Mouse (Mus musculus) liver, embryonic 12.5 days (tissue): ENCODE data around the gene Cttn. TPM values are rescaled to one million over a fixed set of nuclear protein-coding genes. Genes with fewer than 3 reads are reported as not detected.

Experiments
- ATAC-seq: fragments of 200-750 bp; cut with Nextera tagmentation; 2 replicates; pipeline ENCODE4 v1.8.0; 2017; ENCODE audit warnings: moderate number of reproducible peaks, mild to moderate bottlenecking, moderate library complexity
- H3K27ac ChIP-seq: fragments of 300-500 bp; sonication (generic); 2 replicates; pipeline ENCODE4 v1.5.1; 2016; ENCODE audit warnings: mild to moderate bottlenecking
- H3K27me3 ChIP-seq: fragments of 300-500 bp; sonication (generic); replicated peaks from 2 replicates; pipeline ENCODE4 v1.6.1; 2016; ENCODE audit warnings: mild to moderate bottlenecking, moderate library complexity
- H3K36me3 ChIP-seq: fragments of 300-500 bp; sonication (generic); 2 replicates; pipeline ENCODE4 v1.6.1; 2016; ENCODE audit warnings: mild to moderate bottlenecking, moderate library complexity
- H3K4me1 ChIP-seq: fragments of 300-500 bp; sonication (generic); 2 replicates; pipeline ENCODE4 v1.6.1; 2016
- H3K4me2 ChIP-seq: fragments of 300-500 bp; sonication (generic); 2 replicates; pipeline ENCODE4 v1.6.1; 2016; ENCODE audit warnings: mild to moderate bottlenecking, moderate library complexity
- H3K4me3 ChIP-seq: fragments of 300-500 bp; sonication (generic); 2 replicates; pipeline ENCODE4 v1.5.1; 2016; ENCODE audit warnings: mild to moderate bottlenecking, moderate library complexity
- H3K9ac ChIP-seq: fragments of 300-500 bp; sonication (generic); 2 replicates; pipeline ENCODE4 v1.6.1; 2016; ENCODE audit warnings: mild to moderate bottlenecking, moderate library complexity
- H3K9me3 ChIP-seq: fragments of 300-500 bp; sonication (generic); replicated peaks from 2 replicates; pipeline ENCODE4 v1.6.1; 2016; ENCODE audit warnings: mild to moderate bottlenecking, moderate library complexity
- WGBS: fragments of 180-500 bp; shearing (Covaris S2); methylation state at CpG from one replicate; pipeline ENCODE4 v1.1.7; 2016; ENCODE audit not compliant: insufficient replicate concordance; 5-methylcytosine and 5-hydroxymethylcytosine counted together
- polyA plus RNA-seq: library from polyadenylated mRNA; unstranded; fragments of >200 nt; fragmentation: Nextera tagmentation; extraction: Ambion mirVana; gene quantifications from 2 replicates; pipeline ENCODE4 v1.2.1, GENCODE M21; 2016

Gene Cttn
- polyA plus RNA-seq, 1 experiment from 2014 or later = 65.3 TPM

DNA sequence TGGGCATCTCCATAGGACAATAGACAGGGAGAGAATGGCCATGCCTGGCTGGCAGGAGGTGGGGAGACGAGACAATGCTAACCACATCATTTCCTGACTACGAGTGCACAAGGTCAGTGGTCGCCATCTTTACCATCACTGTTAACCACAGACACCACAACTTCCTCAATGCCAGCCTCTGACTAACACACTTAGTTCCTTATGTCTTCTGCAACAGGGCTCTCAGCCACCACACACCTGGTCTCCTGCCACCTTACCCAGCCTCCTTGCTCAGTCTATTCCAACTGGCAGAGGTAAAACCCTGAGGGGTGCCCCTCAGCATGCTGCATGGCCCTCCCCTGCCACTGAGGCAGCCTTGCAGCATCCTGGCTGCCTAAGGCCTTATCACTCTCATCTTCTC lies 23.7 kb downstream of the Cttn start:
- H3K9me3 ChIP-seq = no peaks in the 10 kb centered on the region
- H3K27ac ChIP-seq = no peak overlapping the region
- ATAC-seq = no peak
- H3K4me3 ChIP-seq = no peak overlapping the region
- H3K9ac ChIP-seq = no peak overlapping the region
- no peak overlapping the region for H3K4me2 ChIP-seq
- H3K27me3 ChIP-seq = no peaks in the 10 kb centered on the region; the same call in 1 of the 2 replicates
- H3K36me3 ChIP-seq = peaks cover 91% of the 10 kb centered on the region
- 24% methylated on average over 3 of the region's 3 CpGs for WGBS
- peaks cover 14% of the 10 kb centered on the region; the same call in 1 of the 2 replicates for H3K4me1 ChIP-seq

DNA sequence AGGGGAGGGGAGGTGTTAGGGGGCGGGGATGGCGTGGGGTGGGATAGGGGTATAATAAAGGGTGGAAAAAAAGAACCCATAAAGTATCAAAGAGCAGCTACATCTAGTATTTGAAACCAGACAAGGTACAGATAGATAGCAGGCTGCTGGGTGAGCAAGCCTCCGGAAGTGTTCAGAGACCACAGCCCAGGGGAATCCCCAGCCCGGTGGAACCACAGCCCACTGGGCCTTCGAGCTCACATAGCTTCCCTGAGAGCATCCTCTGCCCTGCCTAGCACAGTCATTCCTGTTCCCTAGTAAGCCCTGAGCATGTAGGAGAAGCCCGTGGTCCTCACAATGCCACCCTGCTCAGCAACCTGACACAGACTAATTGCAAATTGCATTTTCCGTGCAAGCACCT lies 26.0 kb downstream of the Cttn start:
- no peak overlapping the region for H3K4me2 ChIP-seq
- no peaks in the 10 kb centered on the region for H3K27me3 ChIP-seq
- no peaks in the 10 kb centered on the region for H3K9me3 ChIP-seq
- no peak for ATAC-seq
- no peak overlapping the region for H3K9ac ChIP-seq
- H3K4me3 ChIP-seq = no peak overlapping the region
- peaks cover 14% of the 10 kb centered on the region; the same call in 1 of the 2 replicates for H3K4me1 ChIP-seq
- H3K27ac ChIP-seq = no peak overlapping the region
- WGBS = 51% methylated on average over 7 of the region's 7 CpGs
- H3K36me3 ChIP-seq = peaks cover 91% of the 10 kb centered on the region

DNA sequence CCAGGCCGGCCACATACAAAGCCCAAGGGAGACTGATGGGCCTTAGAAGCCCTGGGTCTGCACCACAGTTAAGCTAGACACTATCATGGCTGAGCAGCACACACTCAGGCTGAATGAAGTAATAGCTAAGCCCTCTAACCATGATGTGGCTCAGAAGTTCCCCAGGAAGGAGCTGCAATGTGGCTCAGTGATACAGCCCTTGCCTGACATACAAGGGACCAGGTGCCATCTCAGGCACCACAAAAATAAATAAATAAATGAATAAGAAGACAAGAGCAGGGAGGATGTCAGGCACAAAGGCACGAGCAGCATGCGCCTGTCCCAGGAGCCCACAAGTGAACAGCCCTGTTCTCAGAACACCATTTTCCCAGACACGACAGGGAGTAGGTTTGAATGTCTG lies 28.8 kb downstream of the Cttn start:
- Histone ChIP-seq H3K27me3 (no peaks in the 10 kb centered on the region), H3K4me2 (no peak overlapping the region), H3K9ac (no peak overlapping the region), H3K36me3 (peaks cover 91% of the 10 kb centered on the region), H3K4me3 (no peak overlapping the region), H3K9me3 (no peaks in the 10 kb centered on the region), H3K27ac (no peak overlapping the region), H3K4me1 (peaks cover 4% of the 10 kb centered on the region; the same call in 1 of the 2 replicates)
- 70% methylated on average over 4 of the region's 4 CpGs for WGBS
- no peak for ATAC-seq

DNA sequence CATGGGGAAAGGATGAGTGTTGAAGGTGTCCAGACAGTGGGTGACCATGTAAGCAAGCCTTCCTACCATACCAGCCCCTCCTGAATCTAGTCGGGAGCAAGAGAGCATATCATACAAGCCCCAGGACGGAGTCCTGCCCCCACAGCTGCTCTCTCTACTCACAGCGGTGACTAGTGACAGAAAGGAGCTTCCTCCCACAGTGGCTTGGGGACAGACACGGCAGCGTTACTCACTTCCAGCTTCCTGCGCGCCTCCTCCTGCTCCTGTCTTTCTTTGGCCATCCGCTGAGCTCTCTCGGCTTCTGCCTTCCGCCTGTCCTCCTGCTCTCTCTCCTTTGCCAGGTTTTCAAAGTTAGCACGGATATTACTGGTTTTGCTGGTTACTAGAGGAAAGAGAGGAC lies 29.3 kb downstream of the Cttn start:
- H3K4me3 ChIP-seq = no peak overlapping the region
- H3K4me2 ChIP-seq = no peak overlapping the region
- 83% methylated on average over 11 of the region's 11 CpGs for WGBS
- H3K27ac ChIP-seq = no peak overlapping the region
- H3K4me1 ChIP-seq = no peaks in the 10 kb centered on the region
- H3K36me3 ChIP-seq = peaks cover 91% of the 10 kb centered on the region
- no peak for ATAC-seq
- H3K9me3 ChIP-seq = no peaks in the 10 kb centered on the region
- no peak overlapping the region for H3K9ac ChIP-seq
- H3K27me3 ChIP-seq = no peaks in the 10 kb centered on the region

DNA sequence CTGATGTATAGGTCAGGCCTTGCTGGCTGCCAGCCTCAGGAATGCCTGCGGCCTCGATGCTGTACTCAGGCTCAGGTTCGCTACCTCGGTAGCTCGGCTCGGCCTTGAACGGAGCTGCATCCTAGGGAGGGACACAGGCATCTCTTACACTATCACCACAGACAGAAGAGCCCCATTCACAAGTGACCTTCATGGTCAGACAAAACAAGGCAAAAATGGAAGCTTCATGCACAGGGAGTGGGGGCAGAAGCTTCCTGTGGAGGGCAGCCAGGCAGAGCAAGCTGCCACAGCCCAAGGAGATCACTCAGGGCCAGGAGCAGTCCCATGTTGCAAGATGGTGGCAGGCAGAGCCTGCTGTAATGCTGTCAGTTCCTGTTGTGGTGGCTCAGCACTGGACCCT lies 32.0 kb downstream of the Cttn start:
- H3K4me2 ChIP-seq = no peak overlapping the region
- H3K4me1 ChIP-seq = no peaks in the 10 kb centered on the region
- H3K36me3 ChIP-seq = peaks cover 76% of the 10 kb centered on the region
- H3K9ac ChIP-seq = no peak overlapping the region
- H3K27me3 ChIP-seq = no peaks in the 10 kb centered on the region
- no peak overlapping the region for H3K27ac ChIP-seq
- ATAC-seq = peak; percentile 38; the same call in 1 of the 2 replicates
- H3K9me3 ChIP-seq = no peaks in the 10 kb centered on the region
- WGBS = 85% methylated on average over 7 of the region's 7 CpGs
- no peak overlapping the region for H3K4me3 ChIP-seq

DNA sequence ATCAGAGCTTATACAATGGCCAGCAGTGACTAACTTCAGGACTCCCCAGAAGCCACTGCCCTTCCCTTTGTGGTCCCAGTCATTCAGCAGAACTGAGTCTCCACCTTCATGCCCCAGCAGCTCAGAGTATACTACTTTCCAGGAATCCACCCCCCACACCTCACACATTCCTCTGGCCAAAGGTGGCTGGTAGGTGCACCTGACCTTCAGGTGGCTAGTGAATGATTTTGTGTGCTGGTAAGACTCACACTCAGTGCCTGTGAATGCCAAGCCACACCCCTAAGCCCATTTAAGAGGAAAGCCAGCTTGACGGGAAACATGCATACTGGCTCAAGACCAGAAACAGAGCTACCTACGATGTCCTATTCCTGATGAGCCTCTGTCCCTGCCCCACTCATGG lies 37.9 kb downstream of the Cttn start:
- Histone ChIP-seq H3K4me2 (no peak overlapping the region), H3K4me3 (no peak overlapping the region), H3K4me1 (no peaks in the 10 kb centered on the region), H3K27ac (no peak overlapping the region), H3K27me3 (peaks cover 4% of the 10 kb centered on the region; the same call in 1 of the 2 replicates), H3K9ac (no peak overlapping the region), H3K9me3 (no peaks in the 10 kb centered on the region), H3K36me3 (peaks cover 25% of the 10 kb centered on the region)
- no peak for ATAC-seq
- 49% methylated on average over 2 of the region's 2 CpGs for WGBS

DNA sequence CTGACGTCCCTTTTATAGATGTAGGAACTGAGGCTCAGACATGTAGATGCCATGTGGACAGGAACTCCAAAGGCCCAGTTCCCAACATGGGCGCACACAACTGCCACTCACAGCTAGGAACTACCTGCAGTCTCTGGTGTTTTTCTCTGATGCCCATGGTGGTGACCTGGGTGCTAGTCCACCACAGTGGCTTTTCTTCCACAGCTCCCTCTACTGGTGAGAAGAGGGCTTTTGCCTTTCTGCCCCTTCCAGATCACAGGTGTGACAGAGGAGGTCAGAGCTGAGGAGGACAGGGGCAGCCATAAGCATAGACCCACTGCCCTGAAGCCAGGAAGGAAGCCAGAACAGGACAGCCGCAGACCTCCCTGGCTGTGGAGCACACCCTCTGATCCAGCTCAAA lies 43.3 kb downstream of the Cttn start:
- no peak overlapping the region for H3K4me3 ChIP-seq
- H3K36me3 ChIP-seq = no peaks in the 10 kb centered on the region
- no peak overlapping the region for H3K4me2 ChIP-seq
- ATAC-seq = no peak
- no peaks in the 10 kb centered on the region for H3K4me1 ChIP-seq
- H3K27ac ChIP-seq = no peak overlapping the region
- H3K27me3 ChIP-seq = peaks cover 9% of the 10 kb centered on the region; the same call in 1 of the 2 replicates
- H3K9ac ChIP-seq = no peak overlapping the region
- 57% methylated on average over 3 of the region's 3 CpGs for WGBS
- no peaks in the 10 kb centered on the region for H3K9me3 ChIP-seq

DNA sequence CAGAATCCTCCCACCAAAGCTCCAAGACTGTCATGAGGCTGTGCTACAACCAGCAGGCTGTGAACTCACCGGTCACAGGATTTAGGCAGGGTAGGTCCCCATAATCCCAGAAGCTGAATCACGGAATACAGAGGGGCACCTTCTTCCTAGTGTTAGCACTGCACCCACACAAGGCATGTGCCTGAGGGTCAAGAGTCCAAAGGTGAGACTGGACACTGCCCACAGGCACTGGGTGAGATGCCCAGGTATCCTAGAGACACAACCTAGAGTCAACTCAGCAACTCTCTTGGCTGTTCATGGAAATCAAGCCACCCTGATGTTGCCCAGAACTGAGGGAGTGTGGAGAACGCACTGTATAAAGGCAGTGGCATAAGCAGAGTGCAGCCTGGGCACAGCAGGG lies 44.2 kb downstream of the Cttn start:
- H3K4me1 ChIP-seq = no peaks in the 10 kb centered on the region
- no peak overlapping the region for H3K27ac ChIP-seq
- 63% methylated on average over 3 of the region's 3 CpGs for WGBS
- no peak overlapping the region for H3K9ac ChIP-seq
- H3K4me3 ChIP-seq = no peak overlapping the region
- ATAC-seq = no peak
- H3K27me3 ChIP-seq = peaks cover 9% of the 10 kb centered on the region; the same call in 1 of the 2 replicates
- no peaks in the 10 kb centered on the region for H3K9me3 ChIP-seq
- H3K4me2 ChIP-seq = no peak overlapping the region
- no peaks in the 10 kb centered on the region for H3K36me3 ChIP-seq

DNA sequence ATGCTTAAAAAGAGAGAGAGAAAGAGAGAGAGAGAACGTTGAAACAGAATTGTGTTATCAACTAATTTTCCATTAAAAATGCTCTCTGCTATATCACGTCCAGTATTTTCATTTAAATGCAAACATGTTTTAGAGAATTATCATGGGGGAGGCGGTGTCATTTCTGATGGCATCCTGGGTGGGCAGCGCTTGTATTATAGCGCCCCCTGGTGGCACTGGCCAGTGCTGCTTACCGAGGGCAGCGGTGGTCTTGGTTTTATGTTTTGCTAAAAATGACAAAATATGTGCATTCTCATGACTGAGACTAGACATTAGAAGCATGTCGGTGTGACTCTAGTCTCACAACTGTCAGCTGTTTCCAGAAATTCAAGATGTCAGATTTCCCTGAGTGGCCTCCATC lies 44.9 kb downstream of the Cttn start:
- Histone ChIP-seq H3K27ac (no peak overlapping the region), H3K36me3 (no peaks in the 10 kb centered on the region), H3K4me3 (no peak overlapping the region), H3K4me1 (no peaks in the 10 kb centered on the region), H3K9ac (no peak overlapping the region), H3K9me3 (no peaks in the 10 kb centered on the region), H3K27me3 (peaks cover 14% of the 10 kb centered on the region), H3K4me2 (no peak overlapping the region)
- WGBS = 10% methylated on average over 8 of the region's 8 CpGs
- ATAC-seq = no peak

DNA sequence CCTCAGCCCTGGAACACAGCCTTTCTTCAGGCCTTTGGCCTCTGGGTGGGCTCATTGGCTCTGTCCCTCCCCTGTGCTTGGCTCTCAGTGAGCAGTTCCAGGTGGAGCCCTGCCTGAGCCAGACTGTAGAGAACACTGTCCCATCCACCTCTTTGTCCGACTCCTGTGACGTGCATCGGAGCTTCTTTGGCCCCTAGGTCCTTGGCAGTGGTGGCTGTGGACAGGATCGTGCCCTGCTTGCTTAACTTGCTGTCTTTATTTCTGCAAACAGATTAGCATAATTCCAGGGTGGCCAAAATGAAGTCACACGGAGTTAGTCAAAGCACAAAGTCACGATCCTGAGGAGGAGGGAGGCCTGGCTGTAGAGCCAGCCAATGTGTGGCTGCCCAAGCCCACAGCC lies 49.3 kb downstream of the Cttn start:
- H3K4me3 ChIP-seq = no peak overlapping the region
- H3K4me2 ChIP-seq = no peak overlapping the region
- H3K27me3 ChIP-seq = peaks cover 42% of the 10 kb centered on the region
- H3K27ac ChIP-seq = no peak overlapping the region
- H3K9me3 ChIP-seq = no peaks in the 10 kb centered on the region
- no peak overlapping the region for H3K9ac ChIP-seq
- no peak for ATAC-seq
- peaks cover 7% of the 10 kb centered on the region; the same call in 1 of the 2 replicates for H3K4me1 ChIP-seq
- H3K36me3 ChIP-seq = no peaks in the 10 kb centered on the region
- 59% methylated on average over 6 of the region's 6 CpGs for WGBS

DNA sequence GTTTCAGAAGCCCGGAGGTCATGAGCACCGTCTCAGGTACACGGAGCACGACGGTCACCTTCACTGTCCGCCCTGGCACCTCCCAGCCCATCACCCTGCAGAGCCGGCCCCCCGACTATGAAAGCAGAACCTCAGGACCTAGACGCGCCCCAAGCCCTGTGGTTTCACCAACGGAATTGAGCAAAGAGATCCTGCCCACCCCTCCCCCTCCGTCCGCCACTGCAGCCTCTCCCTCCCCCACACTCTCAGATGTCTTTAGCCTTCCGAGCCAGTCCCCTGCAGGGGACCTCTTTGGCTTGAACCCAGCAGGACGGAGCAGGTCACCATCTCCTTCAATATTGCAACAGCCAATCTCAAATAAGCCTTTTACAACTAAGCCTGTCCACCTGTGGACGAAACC lies 50.3 kb downstream of the Cttn start:
- Histone ChIP-seq H3K27ac (no peak overlapping the region), H3K9me3 (no peaks in the 10 kb centered on the region), H3K36me3 (no peaks in the 10 kb centered on the region), H3K27me3 (peaks cover 49% of the 10 kb centered on the region), H3K4me2 (no peak overlapping the region), H3K4me1 (peaks cover 7% of the 10 kb centered on the region; the same call in 1 of the 2 replicates), H3K9ac (no peak overlapping the region), H3K4me3 (no peak overlapping the region)
- WGBS = 14% methylated on average over 16 of the region's 16 CpGs
- ATAC-seq = no peak

DNA sequence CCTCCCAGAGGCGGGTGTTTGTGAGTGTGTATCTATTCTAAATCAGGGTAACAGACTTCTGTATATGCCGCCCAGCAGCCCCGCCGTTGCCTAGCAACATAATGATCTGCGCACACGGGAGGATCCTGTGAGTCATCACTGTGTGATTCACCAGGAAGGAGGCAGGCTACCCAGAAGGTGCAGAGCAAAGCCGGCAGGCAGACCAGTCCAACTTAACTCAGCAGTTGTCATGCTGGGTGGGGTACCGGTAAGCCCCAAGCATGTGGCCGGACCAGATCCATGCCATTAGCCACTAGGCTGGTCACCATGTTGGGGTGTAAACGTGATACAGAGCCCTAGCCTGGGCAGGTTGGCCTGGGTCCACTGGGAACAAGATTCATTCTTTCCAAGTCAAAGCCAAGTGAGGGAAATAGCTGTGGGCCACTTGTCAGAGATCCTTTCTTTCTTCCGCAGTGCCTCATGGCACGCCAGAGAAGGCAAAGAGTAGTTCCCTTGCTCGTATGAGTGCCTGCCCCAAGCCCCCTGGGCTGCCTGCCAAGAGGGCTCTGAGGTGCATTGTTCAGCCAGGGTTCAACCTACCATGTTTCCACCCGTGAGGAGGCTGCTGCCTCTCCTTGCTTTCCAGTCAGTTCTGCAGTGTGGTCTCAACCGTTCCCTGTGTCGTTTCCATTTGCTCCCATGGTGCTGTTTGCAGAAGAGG lies 53.0 kb downstream of the Cttn start:
- peaks cover 7% of the 10 kb centered on the region; the same call in 1 of the 2 replicates for H3K4me1 ChIP-seq
- H3K4me3 ChIP-seq = no peak overlapping the region
- H3K9me3 ChIP-seq = no peaks in the 10 kb centered on the region
- no peak overlapping the region for H3K9ac ChIP-seq
- no peak for ATAC-seq
- no peak overlapping the region for H3K4me2 ChIP-seq
- no peaks in the 10 kb centered on the region for H3K36me3 ChIP-seq
- peaks cover 58% of the 10 kb centered on the region for H3K27me3 ChIP-seq
- WGBS = 37% methylated on average over 16 of the region's 16 CpGs
- H3K27ac ChIP-seq = no peak overlapping the region

DNA sequence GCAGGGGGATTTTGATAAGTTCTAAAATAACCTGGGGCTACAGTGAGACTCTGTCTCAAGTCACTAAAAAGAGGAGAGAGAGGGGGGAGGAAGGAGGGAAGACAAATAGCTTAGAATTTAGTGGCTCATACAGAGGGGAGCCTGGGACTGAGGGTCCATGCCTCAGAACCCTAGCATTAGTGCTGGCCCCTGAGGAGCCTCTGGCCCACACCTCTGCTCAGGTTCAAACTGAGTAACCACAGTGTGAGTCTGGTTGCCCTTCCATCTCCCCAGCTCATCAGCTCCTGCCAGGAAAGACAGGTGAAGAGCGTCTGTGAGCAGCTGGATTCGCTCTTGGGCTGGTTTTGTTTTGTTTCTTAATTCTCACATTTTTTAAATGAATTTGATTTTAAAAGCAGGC lies 53.6 kb downstream of the Cttn start:
- WGBS = 66% methylated on average over 2 of the region's 2 CpGs

More for the DNA sequence above, 53.6 kb downstream of the Cttn start:
- Histone ChIP-seq H3K4me1 (peaks cover 7% of the 10 kb centered on the region; the same call in 1 of the 2 replicates), H3K36me3 (no peaks in the 10 kb centered on the region), H3K9ac (no peak overlapping the region), H3K9me3 (no peaks in the 10 kb centered on the region), H3K4me2 (no peak overlapping the region), H3K27ac (no peak overlapping the region), H3K4me3 (no peak overlapping the region), H3K27me3 (peaks cover 58% of the 10 kb centered on the region)
- ATAC-seq = no peak
